Mouse (Mus musculus) MEL (cell line): ENCODE results near the gene Lypd5. TPM values are rescaled to one million over a fixed set of nuclear protein-coding genes. Genes with fewer than 3 reads are reported as not detected.

Experiments
- DNase-seq: peaks from one replicate; pipeline ENCODE4 v3.0.0; 2011; ENCODE audit warnings: low read depth, low spot score
- H3K27ac ChIP-seq: 2 replicates; pipeline ENCODE4 v1.5.1; 2012; ENCODE audit warnings: low read depth, mild to moderate bottlenecking, control low read depth, low read length, moderate library complexity; ENCODE audit not compliant: control insufficient read depth
- H3K27me3 ChIP-seq, 2 experiments: fragments of 150-350 bp in 1 of 2; sonication (generic) in 1 of 2; 2 replicates each; pipeline ENCODE4 v1.6.1; 2012; ENCODE audit warnings: low read length in 2 of 2, mild to moderate bottlenecking in 2 of 2, improper control_type of control experiment in 1 of 2, moderate library complexity in 1 of 2; ENCODE audit not compliant: insufficient read depth in 2 of 2, control insufficient read depth in 1 of 2
- H3K36me3 ChIP-seq, 2 experiments: 2 replicates each; pipeline ENCODE4 v1.6.1; 2012 to 2014; ENCODE audit warnings: low read length in 2 of 2, improper control_type of control experiment in 1 of 2, inconsistent platforms in 1 of 2, mild to moderate bottlenecking in 1 of 2; ENCODE audit not compliant: insufficient read depth in 2 of 2, control insufficient read depth in 1 of 2
- H3K4me1 ChIP-seq, 2 experiments: fragments of 150-350 bp in 1 of 2; sonication (generic) in 1 of 2; 2 replicates each; pipeline ENCODE4 v1.6.1; 2012; ENCODE audit warnings: low read length in 2 of 2, improper control_type of control experiment in 1 of 2, mild to moderate bottlenecking in 1 of 2; ENCODE audit not compliant: insufficient read depth in 2 of 2, control insufficient read depth in 1 of 2
- H3K4me3 ChIP-seq, 2 experiments: fragments of 150-350 bp in 1 of 2; sonication (generic) in 1 of 2; 2 replicates each; pipeline ENCODE4 v1.5.1; 2012; ENCODE audit warnings: low read depth in 2 of 2, low read length in 2 of 2, mild to moderate bottlenecking in 2 of 2, moderate library complexity in 2 of 2, control low read depth in 1 of 2, improper control_type of control experiment in 1 of 2; ENCODE audit not compliant: control insufficient read depth in 1 of 2, insufficient read depth in 1 of 2
- H3K79me2 ChIP-seq: 2 replicates; pipeline ENCODE4 v1.6.1; 2012; ENCODE audit warnings: mild to moderate bottlenecking, low read length, moderate library complexity; ENCODE audit not compliant: control insufficient read depth, poor library complexity, insufficient read depth
- H3K9ac ChIP-seq: 2 replicates; pipeline ENCODE4 v1.6.1; 2012; ENCODE audit warnings: low read depth, mild to moderate bottlenecking, control low read depth, low read length, moderate library complexity; ENCODE audit not compliant: control insufficient read depth, poor library complexity, severe bottlenecking
- H3K9me3 ChIP-seq: fragments of 150-350 bp; sonication (generic); replicated peaks from 2 replicates; pipeline ENCODE4 v1.6.1; 2012; ENCODE audit warnings: mild to moderate bottlenecking, low read length, improper control_type of control experiment, moderate library complexity; ENCODE audit not compliant: insufficient read depth
- CHD1 ChIP-seq: IDR thresholded peaks from 2 replicates; pipeline ENCODE4 v1.6.1; 2012; ENCODE audit warnings: low read depth, mild to moderate bottlenecking, inconsistent platforms, low read length, improper control_type of control experiment
- CHD2 ChIP-seq: IDR thresholded peaks from 2 replicates; pipeline ENCODE4 v1.6.1; 2011; ENCODE audit warnings: low read length, improper control_type of control experiment
- ELF1 ChIP-seq: IDR thresholded peaks from 2 replicates; pipeline ENCODE4 v1.6.1; 2014; ENCODE audit warnings: low read depth, mild to moderate bottlenecking, inconsistent platforms, low read length, improper control_type of control experiment, moderate library complexity
- EP300 ChIP-seq, 2 experiments: IDR thresholded peaks; 2 replicates each; pipeline ENCODE4 v1.6.1; 2011; ENCODE audit warnings: improper control_type of control experiment in 2 of 2, low read length in 2 of 2, low read depth in 1 of 2, mild to moderate bottlenecking in 1 of 2
- GABPA ChIP-seq: IDR thresholded peaks from 2 replicates; pipeline ENCODE4 v1.6.1; 2012; ENCODE audit warnings: low read depth, mild to moderate bottlenecking, inconsistent platforms, low read length, improper control_type of control experiment, moderate library complexity
- HCFC1 ChIP-seq: IDR thresholded peaks from 2 replicates; pipeline ENCODE4 v1.6.1; 2012; ENCODE audit warnings: low read depth, mild to moderate bottlenecking, inconsistent platforms, low read length, improper control_type of control experiment, moderate library complexity
- KAT2A ChIP-seq: conservative IDR thresholded peaks from 2 replicates; pipeline ENCODE4 v1.6.1; 2012; ENCODE audit warnings: low read depth, low read length, improper control_type of control experiment, inconsistent platforms
- MAFK ChIP-seq: IDR thresholded peaks from 2 replicates; pipeline ENCODE4 v1.6.1; 2011; ENCODE audit warnings: low read depth, mild to moderate bottlenecking, low read length, improper control_type of control experiment, borderline replicate concordance
- MAX ChIP-seq: IDR thresholded peaks from 2 replicates; pipeline ENCODE4 v1.6.1; 2011; ENCODE audit warnings: low read length, improper control_type of control experiment
- MAZ ChIP-seq: IDR thresholded peaks from 2 replicates; pipeline ENCODE4 v1.6.1; 2012; ENCODE audit warnings: low read depth, mild to moderate bottlenecking, inconsistent platforms, low read length, improper control_type of control experiment
- MEF2A ChIP-seq: IDR thresholded peaks from 2 replicates; pipeline ENCODE4 v1.6.1; 2014; ENCODE audit warnings: low read depth, mild to moderate bottlenecking, inconsistent platforms, low read length, improper control_type of control experiment; ENCODE audit not compliant: poor library complexity, insufficient replicate concordance, severe bottlenecking; ENCODE audit errors: extremely low read depth
- MYB ChIP-seq: IDR thresholded peaks from 2 replicates; pipeline ENCODE4 v1.6.1; 2011; ENCODE audit warnings: mild to moderate bottlenecking, low read depth, low read length, improper control_type of control experiment
- MYC ChIP-seq: IDR thresholded peaks from 2 replicates; pipeline ENCODE4 v1.6.1; 2011; ENCODE audit warnings: low read depth, mild to moderate bottlenecking, low read length, improper control_type of control experiment, moderate library complexity
- NRF1 ChIP-seq: IDR thresholded peaks from 2 replicates; pipeline ENCODE4 v1.6.1; 2014; ENCODE audit warnings: low read depth, mild to moderate bottlenecking, inconsistent platforms, low read length, improper control_type of control experiment, moderate library complexity; ENCODE audit not compliant: poor library complexity, insufficient read depth, severe bottlenecking
- POLR2A ChIP-seq, 2 experiments: IDR thresholded peaks; 2 replicates each; pipeline ENCODE4 v1.6.1; 2011 to 2012; ENCODE audit warnings: low read length in 2 of 2, mild to moderate bottlenecking in 2 of 2, control low read depth in 1 of 2, improper control_type of control experiment in 1 of 2, low read depth in 1 of 2, moderate library complexity in 1 of 2; ENCODE audit not compliant: control insufficient read depth in 1 of 2, insufficient read depth in 1 of 2, poor library complexity in 1 of 2
- POLR2AphosphoS2 ChIP-seq: IDR thresholded peaks from 2 replicates; pipeline ENCODE4 v1.6.1; 2011; ENCODE audit warnings: low read length, improper control_type of control experiment
- RCOR1 ChIP-seq: IDR thresholded peaks from 2 replicates; pipeline ENCODE4 v1.6.1; 2012; ENCODE audit warnings: low read depth, mild to moderate bottlenecking, inconsistent platforms, low read length, improper control_type of control experiment
- TAL1 ChIP-seq: IDR thresholded peaks from 2 replicates; pipeline ENCODE4 v1.6.1; 2012; ENCODE audit warnings: mild to moderate bottlenecking, inconsistent platforms, low read length, moderate library complexity, mixed read lengths
- TBP ChIP-seq: IDR thresholded peaks from 2 replicates; pipeline ENCODE4 v1.8.0; 2011; ENCODE audit warnings: low read depth, low read length, improper control_type of control experiment
- UBTF ChIP-seq: IDR thresholded peaks from 2 replicates; pipeline ENCODE4 v1.6.1; 2012; ENCODE audit warnings: low read depth, mild to moderate bottlenecking, inconsistent platforms, low read length, improper control_type of control experiment, moderate library complexity, borderline replicate concordance; ENCODE audit not compliant: insufficient read depth
- ZC3H11A ChIP-seq: IDR thresholded peaks from 2 replicates; pipeline ENCODE4 v1.6.1; 2012; ENCODE audit warnings: low read depth, mild to moderate bottlenecking, inconsistent platforms, low read length, improper control_type of control experiment
- ZMIZ1 ChIP-seq: IDR thresholded peaks from 2 replicates; pipeline ENCODE4 v1.6.1; 2012; ENCODE audit warnings: low read depth, mild to moderate bottlenecking, inconsistent platforms, low read length, improper control_type of control experiment, moderate library complexity
- ZNF384 ChIP-seq: IDR thresholded peaks from 2 replicates; pipeline ENCODE4 v1.6.1; 2012; ENCODE audit warnings: low read depth, mild to moderate bottlenecking, inconsistent platforms, low read length, improper control_type of control experiment
- polyA plus RNA-seq, 2 experiments: library from polyadenylated mRNA; stranded (reverse) in 1 of 2; unstranded in 1 of 2; fragments of >175 nt in 1 of 2; fragments of >200 nt in 1 of 2; gene quantifications; 2 replicates each; pipeline versions ENCODE4 v1.2.1 to v1.2.4; 2012; ENCODE audit warnings: low replicate concordance in 2 of 2, low read depth in 1 of 2; ENCODE audit not compliant: insufficient read length in 2 of 2, insufficient read depth in 1 of 2, missing spikeins in 1 of 2
- total RNA-seq: library from RNA; depleted of rRNA; stranded (reverse); fragments of 300-350 nt; gene quantifications from 2 replicates; pipeline ENCODE4 v1.2.3, GENCODE M21; 2012

The Lypd5 gene
- total and polyA plus RNA-seq, 3 experiments: not detected

DNA sequence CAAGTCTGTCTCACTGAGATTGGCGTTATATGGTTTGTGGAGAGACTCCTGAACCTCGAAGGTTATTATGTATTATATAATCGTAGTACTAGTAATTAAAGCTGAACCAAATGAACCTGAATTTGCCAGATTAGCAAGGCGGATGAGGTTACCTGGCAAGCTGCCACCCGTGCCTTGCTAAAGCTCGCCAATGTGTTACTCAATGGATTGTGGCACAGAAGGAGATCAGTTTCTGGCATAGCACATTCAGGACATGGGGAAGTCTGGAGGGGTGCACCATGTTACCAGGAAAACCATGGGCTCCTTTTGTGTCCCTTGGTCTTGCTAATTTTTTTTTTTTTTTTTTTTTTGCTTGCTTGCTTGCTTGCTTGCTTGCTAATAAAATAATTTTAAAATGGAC is 23.8 kb upstream of the Lypd5 start:
- Histone ChIP-seq H3K79me2 (no peaks in the 10 kb centered on the region), H3K4me3 (no peak overlapping the region), H3K4me1 (no peaks in the 10 kb centered on the region), H3K27me3 (no peaks in the 10 kb centered on the region; a peak in 2 of 4 replicates), H3K9ac (no peak overlapping the region), H3K27ac (no peak overlapping the region), H3K36me3 (no peaks in the 10 kb centered on the region), H3K9me3 (no peaks in the 10 kb centered on the region)
- DNase-seq: no peak
- TF ChIP-seq ZC3H11A (no peak), UBTF (no peak), HCFC1 (no peak), ZMIZ1 (no peak), MEF2A (no peak), GABPA (no peak), KAT2A (no peak), MYC (no peak), ELF1 (no peak), POLR2AphosphoS2 (no peak), MAFK (no peak), CHD1 (no peak), MYB (no peak), TBP (no peak), TAL1 (no peak), NRF1 (no peak), POLR2A (IDR thresholded peaks at IDR 0.05; ENCODE audit: control insufficient read depth in 1 of 2, insufficient read depth in 1 of 2, low read depth in 1 of 2, low read length in 2 of 2, poor library complexity in 1 of 2) (no peak), RCOR1 (no peak), EP300 (IDR thresholded peaks at IDR 0.05; ENCODE audit: low read depth in 1 of 2, low read length in 2 of 2) (no peak), CHD2 (no peak)

- no peaks in the 10 kb centered on the region for H3K36me3 ChIP-seq
- H3K4me1 ChIP-seq: no peaks in the 10 kb centered on the region
- H3K9ac ChIP-seq: no peak overlapping the region
- no peak for TF ChIP-seq KAT2A
- TF ChIP-seq ZNF384: no peak
- no peak for TF ChIP-seq MAX
- TF ChIP-seq MAZ: no peak
- TF ChIP-seq CHD1: no peak
- no peak for TF ChIP-seq ZMIZ1
- H3K9me3 ChIP-seq: no peaks in the 10 kb centered on the region
- no peak overlapping the region for H3K4me3 ChIP-seq
- no peak overlapping the region for H3K27ac ChIP-seq
- H3K79me2 ChIP-seq: no peaks in the 10 kb centered on the region
- no peaks in the 10 kb centered on the region; a peak in 2 of 4 replicates for H3K27me3 ChIP-seq
- DNase-seq: no peak
Measured at GRCm38 (mm10) chr7:24325675-24326128, 23.3 kb upstream of the Lypd5 start.
